14 mouse cellular contexts compared by ENCODE assay signal in genomic region chr1:142985516-142985915, GRCm38 (mm10).
DNase-seq lines count a peak whose midpoint lies in the region; ATAC-seq and TF ChIP-seq lines count a peak whose summit lies in the region.
"Had no signal": no experiment of that assay in that cellular context is flagged by ENCODE, and none has a peak within 500 bp of the region (broad histone marks: within the 10 kb centered on the region; RNA-seq: fewer than 3 reads in every experiment).

No protein-coding gene starts in this region.

- no peak overlapping the region for H3K4me3 ChIP-seq in heart, embryonic 10.5 days
- no peak overlapping the region for H3K4me3 ChIP-seq in liver, postnatal 0 days (ENCODE audit: low read depth, low read length)
- H3K4me3 ChIP-seq: embryonic facial prominence, embryonic 13.5 days; forebrain, embryonic 15.5 days; limb, embryonic 15.5 days; midbrain, embryonic 13.5 days; neural tube, embryonic 13.5 days had no signal

- no peak for TF ChIP-seq EP300 in liver, postnatal 0 days (IDR thresholded peaks at IDR 0.05; ENCODE audit: low read depth)

- H3K27me3 ChIP-seq in heart, embryonic 10.5 days (ENCODE audit: insufficient read depth, poor library complexity, severe bottlenecking), result no peaks in the 10 kb centered on the region
- no peaks in the 10 kb centered on the region for H3K27me3 ChIP-seq in liver, postnatal 0 days (ENCODE audit: insufficient read depth, low read length)
- H3K27me3 ChIP-seq: embryonic facial prominence, embryonic 13.5 days; forebrain, embryonic 15.5 days; limb, embryonic 15.5 days; midbrain, embryonic 13.5 days; neural tube, embryonic 13.5 days had no signal

- H3K36me3 ChIP-seq in heart, embryonic 10.5 days, result no peaks in the 10 kb centered on the region
- H3K36me3 ChIP-seq in liver, postnatal 0 days (replicated peaks; ENCODE audit: insufficient read depth, low read length), result no peaks in the 10 kb centered on the region
- H3K36me3 ChIP-seq: embryonic facial prominence, embryonic 13.5 days; forebrain, embryonic 15.5 days; limb, embryonic 15.5 days; midbrain, embryonic 13.5 days; neural tube, embryonic 13.5 days had no signal

- no peak for ATAC-seq in liver, postnatal 0 days
- ATAC-seq: forebrain, embryonic 15.5 days; midbrain, embryonic 13.5 days had no signal

- WGBS in heart, embryonic 10.5 days, result 36% methylated on average over 1 of the region's 1 CpGs
- 64% methylated on average over 1 of the region's 1 CpGs for WGBS in liver, postnatal 0 days (ENCODE audit: insufficient replicate concordance)

- H3K4me2 ChIP-seq in liver, postnatal 0 days (ENCODE audit: low read depth, low read length), result no peak overlapping the region
- H3K4me2 ChIP-seq: embryonic facial prominence, embryonic 13.5 days; forebrain, embryonic 15.5 days; limb, embryonic 15.5 days; midbrain, embryonic 13.5 days; neural tube, embryonic 13.5 days had no signal

- DNase-seq in cerebellum, postnatal 14 days, result peak; percentile 67 to 70
- no peak for DNase-seq in cerebellum, adult 11-12 months
- peak; percentile 27 to 31 for DNase-seq in heart, postnatal 10 days
- no peak for DNase-seq in heart, embryonic 10.5 days (ENCODE audit: low spot score)
- peak; percentile 19 for DNase-seq in MN1 (ENCODE audit: low spot score)
- peak; percentile 17 to 35 for DNase-seq in heart, postnatal 14 days
- DNase-seq in liver, postnatal 0 days, result no peak
- no peak for DNase-seq in urinary bladder, postnatal 25 days (ENCODE audit: low spot score)
- DNase-seq: lung, postnatal 14 days had no signal

- H3K4me1 ChIP-seq in heart, embryonic 10.5 days, result no peaks in the 10 kb centered on the region
- no peaks in the 10 kb centered on the region for H3K4me1 ChIP-seq in liver, postnatal 0 days (ENCODE audit: insufficient read depth)
- H3K4me1 ChIP-seq: embryonic facial prominence, embryonic 13.5 days; limb, embryonic 15.5 days; neural tube, embryonic 13.5 days had no signal

- no peaks in the 10 kb centered on the region for H3K9me3 ChIP-seq in heart, embryonic 10.5 days
- H3K9me3 ChIP-seq in liver, postnatal 0 days (ENCODE audit: low read length), result no peaks in the 10 kb centered on the region
- H3K9me3 ChIP-seq: embryonic facial prominence, embryonic 13.5 days; forebrain, embryonic 15.5 days; limb, embryonic 15.5 days; midbrain, embryonic 13.5 days; neural tube, embryonic 13.5 days had no signal

- no peak for TF ChIP-seq CTCF in liver, postnatal 0 days (IDR thresholded peaks at IDR 0.05; ENCODE audit: low read depth)

- H3K27ac ChIP-seq in heart, embryonic 10.5 days, result no peak overlapping the region
- H3K27ac ChIP-seq in liver, postnatal 0 days (ENCODE audit: low read depth), result no peak overlapping the region
- H3K27ac ChIP-seq: embryonic facial prominence, embryonic 13.5 days; forebrain, embryonic 15.5 days; limb, embryonic 15.5 days; midbrain, embryonic 13.5 days; neural tube, embryonic 13.5 days had no signal

- no peak overlapping the region for H3K9ac ChIP-seq in liver, postnatal 0 days (replicated peaks)
- H3K9ac ChIP-seq: embryonic facial prominence, embryonic 13.5 days; forebrain, embryonic 15.5 days; limb, embryonic 15.5 days; midbrain, embryonic 13.5 days; neural tube, embryonic 13.5 days had no signal

- intact Hi-C loops in heart, postnatal 10 days (cut with DNase I), result no loop called here
- intact Hi-C loops in heart, postnatal 14 days (cut with DNase I), result no loop called here

Comparison
In these comparisons a context has a peak if more than half of its experiments do, and no peak if none do; other contexts are left out.
1. DNase-seq: peak in cerebellum, postnatal 14 days (2 of 2), heart, postnatal 10 days (2 of 2), MN1 (single experiment) and heart, postnatal 14 days (2 of 2); none in cerebellum, adult 11-12 months (single experiment), heart, embryonic 10.5 days (single experiment), liver, postnatal 0 days (single experiment) and urinary bladder, postnatal 25 days (single experiment).